Mouse (Mus musculus): ENCODE measurements at regions not wholly inside any gene's neighbourhood (a gene's known extent, or its start where the extent isn't known, plus 50 kb on each side); places are given as distances from the start of the nearest gene placed in this dataset.

DNA sequence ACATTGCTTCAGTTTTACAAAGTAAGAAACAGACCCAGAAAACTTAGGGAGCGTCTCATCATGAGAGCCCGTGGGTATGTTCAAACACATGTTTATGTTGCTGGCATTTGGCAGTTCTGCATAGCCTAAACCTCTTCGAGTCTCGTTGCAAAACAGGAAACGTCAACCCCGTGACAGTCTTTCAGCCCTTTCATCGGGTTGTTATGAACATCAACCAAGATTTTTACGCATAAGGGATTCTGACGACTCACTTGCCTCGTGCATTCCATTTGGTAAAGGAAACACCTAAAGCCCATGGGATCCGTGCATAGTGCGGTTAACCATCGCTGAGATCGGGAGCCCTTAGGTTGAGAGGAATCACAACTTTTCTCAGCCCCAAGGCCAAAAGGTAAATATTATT is 115.7 kb downstream of the Gpam start:
- no peak for DNase-seq

DNA sequence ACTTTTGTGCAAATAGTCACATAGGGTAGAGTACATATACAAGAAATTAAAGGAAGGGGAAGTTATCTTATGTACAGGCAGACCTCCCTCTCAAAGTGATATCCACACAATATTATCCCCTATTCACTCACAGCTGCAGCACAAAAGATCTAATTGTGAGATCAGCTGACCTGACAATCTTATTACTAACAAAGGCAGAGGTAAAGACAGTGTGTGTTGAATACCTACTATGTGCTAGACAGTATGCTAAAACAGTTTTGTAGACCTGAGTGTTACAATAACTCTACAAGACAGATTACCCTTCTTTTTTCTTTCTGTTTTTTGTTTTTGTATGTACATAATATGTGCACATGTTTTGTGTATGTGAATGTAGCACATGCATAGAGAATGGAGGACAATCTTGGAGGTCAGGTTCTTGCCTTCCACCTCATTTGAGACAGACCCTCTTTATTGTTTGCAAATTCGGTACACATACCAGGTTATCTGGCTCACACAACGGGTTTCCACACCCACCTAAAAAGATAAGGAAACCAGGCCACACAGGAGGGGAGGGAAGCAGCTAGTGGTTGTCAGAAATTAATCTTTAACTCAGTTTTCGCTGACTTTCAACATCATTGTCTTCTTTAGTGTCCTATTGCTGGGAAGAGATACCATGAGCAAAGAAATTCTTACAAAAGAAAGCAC is 118.4 kb downstream of the Gpam start:
- DNase-seq: no peak

DNA sequence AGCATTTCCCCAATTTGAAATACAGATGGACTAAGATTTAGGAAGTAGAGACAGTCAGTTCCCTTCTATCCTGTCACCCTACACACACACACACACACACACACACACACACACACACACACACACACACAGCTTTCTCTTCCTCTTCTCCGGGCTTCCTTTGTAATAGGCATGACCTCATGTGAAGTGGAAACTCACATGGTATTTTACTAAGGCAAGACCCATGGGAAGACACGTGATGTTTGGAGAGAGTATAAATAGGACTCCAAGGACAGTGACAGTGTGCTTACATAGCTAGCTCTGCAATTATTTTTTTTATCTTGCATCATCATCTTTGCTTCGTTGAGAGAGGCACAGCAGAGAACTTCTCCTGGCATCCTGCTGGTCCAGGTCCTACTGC is 137.1 kb downstream of the Gpam start:
- no peak for DNase-seq

DNA sequence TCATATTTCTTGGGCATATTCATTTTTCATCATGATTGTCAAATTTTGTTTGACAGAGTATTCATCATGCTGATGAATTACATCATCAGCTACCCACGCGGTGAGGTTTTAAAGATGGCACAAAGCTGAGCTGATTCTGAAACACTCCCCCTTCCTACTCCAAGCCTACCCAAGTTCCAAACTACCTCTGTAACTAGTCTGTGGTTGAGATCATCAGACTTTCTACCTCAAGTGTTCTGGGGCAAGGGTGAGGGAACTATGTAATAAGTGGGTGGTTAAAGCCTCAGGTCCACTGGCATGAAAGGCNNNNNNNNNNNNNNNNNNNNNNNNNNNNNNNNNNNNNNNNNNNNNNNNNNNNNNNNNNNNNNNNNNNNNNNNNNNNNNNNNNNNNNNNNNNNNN is 142.5 kb downstream of the Gpam start:
- no peak for DNase-seq

DNA sequence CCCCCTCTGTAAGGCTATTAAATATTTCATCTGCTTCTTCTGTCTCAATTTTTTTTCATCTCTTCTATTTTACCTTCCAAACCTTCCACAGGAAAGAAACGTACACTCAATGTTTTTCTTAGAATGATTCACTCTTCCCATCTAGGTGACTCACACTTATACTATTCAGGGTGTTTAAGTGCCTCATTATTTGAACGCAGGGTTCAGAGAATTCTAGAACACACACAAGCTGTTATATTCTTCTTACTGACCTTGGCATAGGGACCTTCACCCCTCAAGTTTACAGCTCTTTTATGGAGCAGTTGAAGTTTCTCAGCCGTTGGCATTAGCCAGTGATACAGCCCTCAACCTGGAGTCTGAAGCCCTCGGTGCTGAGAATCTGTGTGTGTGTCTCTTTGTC is 144.2 kb downstream of the Gpam start:
- DNase-seq: no peak

DNA sequence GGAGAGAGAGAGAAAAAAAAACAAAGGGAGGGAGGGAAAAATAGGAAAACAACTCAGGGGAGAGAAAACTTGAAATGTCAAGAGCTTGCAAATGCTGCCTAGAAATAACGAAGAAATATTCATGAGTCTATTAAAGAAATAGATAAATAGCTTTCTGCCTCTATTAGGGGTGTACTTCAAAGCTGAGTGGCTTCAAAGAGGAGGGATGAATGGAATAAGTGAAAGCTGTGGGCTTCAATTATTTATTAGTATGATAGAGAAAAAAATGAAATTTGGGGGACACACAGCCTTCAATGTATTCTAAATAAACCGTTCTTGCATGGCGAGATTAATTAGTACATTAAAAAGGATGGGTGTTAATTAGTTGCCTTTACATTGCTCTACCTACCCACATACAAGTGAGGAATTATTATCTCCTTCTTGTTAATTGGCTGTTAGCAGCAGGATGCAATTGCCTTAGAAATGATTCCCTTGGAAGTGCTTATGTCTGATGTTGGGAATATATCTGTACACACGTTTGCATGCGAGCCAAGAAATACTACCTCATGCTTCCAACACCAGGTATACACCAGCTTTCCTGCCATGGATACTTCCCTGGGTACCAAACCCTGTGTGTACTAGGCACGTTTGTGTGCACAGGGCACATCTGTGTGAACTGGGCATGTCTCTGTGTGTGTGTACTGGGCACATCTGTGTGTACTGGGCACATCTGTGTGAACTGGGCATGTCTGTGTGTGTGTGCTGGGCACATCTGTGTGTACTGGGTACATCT is 155.4 kb downstream of the Gpam start:
- DNase-seq: no peak

DNA sequence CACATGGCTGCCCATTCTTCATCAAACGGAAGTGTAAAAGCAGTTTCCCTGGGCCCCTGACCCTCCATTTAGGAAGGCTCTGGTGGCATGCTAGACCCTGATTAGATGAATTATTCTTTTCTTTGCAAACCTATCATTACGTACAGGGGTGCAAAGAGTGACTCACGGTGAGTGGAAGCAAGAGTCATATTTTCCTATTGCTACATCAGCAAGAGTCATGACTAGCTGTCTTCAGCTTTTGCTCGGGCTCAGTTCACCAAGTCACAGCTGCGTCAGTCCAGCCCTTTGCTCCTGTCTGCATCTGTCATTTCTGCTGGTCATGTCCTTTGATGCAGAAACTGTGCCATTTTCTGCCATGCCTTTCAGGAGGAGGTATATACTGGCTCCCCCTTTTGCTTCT is 168.7 kb downstream of the Gpam start:
- DNase-seq: peak; percentile 7

DNA sequence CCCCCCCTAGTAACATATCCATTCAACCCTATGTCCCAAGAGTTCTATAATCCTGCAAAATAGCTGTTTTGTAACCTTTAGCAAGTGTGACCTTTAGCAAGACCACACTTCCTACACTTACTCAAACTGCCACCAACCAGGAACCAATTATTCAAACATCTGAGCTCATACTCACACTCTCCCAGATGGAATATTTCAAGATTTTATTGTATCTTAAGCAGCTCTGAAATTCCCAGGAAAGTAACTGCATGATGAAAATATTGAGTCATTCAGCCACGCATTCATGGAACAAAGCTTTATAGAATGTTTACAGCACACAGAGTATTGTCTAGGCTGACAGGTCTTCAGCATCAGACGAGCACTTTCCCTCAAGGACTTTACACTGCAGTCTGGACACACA is 171.9 kb downstream of the Gpam start:
- DNase-seq: no peak

DNA sequence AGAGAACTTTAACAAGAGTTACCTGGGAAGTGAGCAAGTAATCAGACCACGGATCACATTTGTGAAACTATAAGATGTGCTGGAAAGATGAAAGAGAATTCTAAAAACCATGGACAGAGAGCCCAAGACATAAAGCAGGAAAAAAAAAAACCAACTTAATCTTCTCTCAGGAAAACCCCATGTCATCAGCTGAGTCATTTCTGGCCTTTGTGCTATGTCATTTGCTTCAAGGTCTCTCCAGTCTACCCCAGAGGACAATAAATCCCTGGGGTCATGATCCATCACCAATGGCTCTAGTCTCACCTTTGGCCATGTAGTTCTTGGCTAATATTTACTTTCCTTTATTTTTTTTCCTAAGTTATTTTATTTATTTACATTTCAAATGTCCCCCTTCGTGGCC is 174.5 kb downstream of the Gpam start:
- no peak for DNase-seq

DNA sequence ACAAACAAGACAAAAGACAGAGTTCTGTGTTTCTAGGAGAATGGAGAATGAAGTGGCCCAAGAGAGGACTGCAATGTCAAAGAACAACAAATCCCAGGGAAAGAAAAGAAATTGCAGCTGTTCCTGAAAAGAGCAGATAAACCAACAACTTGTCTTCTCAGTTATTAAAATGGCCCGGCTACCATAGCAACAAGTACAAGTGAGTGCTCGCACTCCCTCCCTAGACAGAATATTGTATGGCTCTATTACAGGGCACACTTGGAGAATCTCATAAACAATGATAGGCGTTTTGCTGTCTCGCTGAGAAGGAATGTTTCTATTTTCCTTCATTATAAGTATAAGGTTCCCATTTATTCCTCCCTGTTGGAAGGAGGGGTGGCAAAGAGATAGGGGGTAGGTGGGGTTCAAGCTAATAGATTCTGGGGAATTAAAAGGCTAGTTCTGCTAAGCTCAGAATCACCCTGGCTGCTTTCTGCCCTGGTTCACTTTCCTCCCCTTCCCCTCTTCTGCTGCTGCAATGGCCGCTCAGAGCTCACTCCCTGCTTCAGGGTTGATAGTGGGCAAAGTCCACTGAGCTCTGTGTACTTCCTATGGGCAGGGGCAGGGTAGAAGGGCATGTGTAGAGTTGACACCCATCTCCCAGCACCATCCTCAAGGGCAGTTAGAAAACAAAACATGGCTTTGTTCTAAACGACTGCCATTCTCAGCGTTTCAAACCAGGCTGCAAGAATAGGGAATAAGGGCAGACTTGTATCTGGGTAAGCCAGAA is 178.5 kb downstream of the Gpam start:
- DNase-seq: no peak

DNA sequence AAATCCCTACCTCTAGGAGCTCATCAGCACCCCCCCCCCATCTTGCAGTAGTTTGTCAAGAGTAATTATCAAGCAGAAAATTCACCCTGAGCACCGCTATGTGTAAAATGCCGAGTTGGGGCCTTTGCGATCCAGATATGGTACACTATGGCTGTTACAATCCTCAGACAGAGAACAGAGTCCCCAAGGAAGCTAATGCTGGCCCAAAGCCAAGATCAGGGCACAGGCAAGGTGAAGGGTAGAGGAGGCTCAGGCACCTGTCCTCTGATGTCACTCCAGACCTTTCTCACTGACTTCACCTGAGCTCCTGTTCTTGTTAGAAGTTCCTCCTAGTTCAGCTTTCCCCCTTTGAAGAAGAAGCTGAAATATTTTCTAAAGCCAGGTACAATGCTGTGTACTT is 179.5 kb downstream of the Gpam start:
- no peak for DNase-seq

DNA sequence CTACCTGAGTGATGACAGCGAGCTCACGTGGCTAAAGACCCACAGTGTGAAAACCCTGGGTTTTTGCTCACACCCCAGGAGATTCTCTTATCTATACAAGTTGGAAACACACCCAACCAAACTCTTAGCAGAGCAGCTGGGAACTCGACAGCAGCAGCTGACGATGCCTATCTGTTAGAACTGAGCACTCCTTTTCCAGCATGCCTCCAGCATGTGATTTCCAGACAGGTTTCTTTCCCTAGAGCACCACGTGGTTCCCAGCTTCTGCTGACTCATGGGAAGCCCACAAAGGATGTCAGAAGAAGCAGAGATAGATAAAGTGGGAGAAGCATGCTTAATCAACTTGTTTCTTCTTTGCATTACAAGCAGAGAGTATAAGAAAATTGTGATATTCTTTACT is 194.5 kb downstream of the Gpam start:
- no peak for DNase-seq

DNA sequence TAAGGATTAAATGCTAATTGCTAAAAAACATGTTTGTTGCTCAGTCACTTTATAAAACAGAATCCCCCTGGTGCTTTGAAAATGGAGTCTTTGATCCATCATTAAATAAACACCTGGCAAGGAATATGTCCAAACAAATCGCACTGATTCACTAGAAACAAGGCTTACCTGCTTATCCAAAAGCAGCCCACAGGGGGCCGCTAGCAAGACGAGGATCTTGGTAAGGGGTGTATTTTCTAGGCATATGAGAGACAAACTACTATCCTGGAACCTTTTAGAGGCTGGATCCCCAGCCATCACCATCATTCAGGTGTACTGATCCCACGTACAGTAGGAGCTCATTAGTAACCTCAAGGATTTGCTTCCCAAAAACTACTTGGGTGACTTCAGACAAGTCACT is 201.2 kb downstream of the Gpam start:
- no peak for DNase-seq

DNA sequence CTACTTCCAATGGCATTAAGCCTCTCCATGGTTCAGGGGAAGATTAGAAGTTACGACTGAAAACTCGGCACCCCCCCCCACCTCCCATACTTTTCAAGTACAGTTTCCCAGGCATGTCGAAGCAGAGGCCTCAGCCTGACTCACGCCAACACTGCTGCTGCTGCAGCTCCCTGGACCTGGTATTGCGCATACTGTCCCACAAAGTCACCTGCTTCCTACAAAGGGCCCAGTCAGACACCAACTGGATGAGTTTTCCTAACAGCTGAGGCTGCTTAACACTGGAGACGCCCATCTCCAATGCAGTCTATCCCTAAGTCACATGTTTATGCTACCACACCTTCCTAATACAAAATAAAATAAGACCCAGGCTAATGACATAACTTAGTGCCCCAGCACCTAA is 207.4 kb downstream of the Gpam start:
- no peak for DNase-seq

DNA sequence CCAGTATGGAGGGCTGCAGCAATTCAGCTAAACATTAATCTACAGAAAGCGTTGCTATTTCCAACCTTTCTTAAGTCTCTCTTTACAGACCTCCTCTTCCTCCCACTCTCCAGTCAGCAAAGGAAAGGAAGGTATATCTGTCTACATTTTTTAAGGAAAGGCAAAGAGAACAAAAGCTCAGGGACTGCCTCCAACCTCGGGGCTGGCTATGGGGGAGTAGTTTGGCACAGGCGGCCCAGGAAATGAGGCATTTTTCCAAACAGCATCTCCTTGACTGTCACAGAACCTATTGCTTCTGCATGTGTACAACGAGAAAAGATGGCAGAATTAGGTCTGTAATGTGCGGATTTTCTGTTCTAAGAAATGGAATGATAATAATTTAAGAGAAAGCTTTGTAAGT is 233.4 kb downstream of the Gpam start:
- DNase-seq: no peak

DNA sequence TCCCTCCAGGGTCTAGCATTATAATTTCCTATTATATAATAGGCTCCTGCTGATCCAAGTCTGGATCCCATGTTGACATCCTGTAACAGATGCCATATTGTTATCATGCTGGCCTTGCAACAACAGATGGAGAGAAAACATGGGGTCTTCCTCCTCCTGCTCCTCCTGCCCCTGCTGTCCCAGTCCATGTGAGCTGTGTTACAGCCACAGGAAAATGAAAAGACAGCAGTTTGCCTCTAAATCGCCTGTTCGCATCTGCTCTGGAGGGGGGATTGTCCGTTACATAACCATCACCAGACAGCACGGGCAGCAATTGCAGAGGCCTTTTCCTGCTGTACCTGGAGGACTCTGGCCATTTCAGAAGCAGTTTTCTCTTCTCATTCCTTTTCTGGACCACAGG is 260.0 kb downstream of the Gpam start:
- DNase-seq: no peak

DNA sequence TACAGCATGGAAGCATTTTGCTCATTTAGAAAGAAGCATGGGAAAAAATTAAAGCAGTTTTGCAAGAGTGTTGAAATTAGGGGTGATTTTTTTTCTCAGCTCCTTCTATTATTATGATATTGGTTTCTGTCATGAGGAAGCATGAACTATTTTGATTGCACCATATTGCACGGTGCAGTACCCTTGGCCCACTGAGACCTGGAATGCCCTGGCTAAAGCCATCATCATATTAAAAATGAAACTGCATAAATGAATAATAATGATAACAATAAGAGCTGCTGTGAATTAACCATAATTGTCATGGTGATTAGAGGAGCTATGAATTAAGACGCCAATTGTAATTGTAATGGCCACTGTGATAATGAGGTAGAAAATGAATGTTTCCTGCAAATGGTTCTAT is 271.8 kb downstream of the Gpam start:
- no peak for DNase-seq

DNA sequence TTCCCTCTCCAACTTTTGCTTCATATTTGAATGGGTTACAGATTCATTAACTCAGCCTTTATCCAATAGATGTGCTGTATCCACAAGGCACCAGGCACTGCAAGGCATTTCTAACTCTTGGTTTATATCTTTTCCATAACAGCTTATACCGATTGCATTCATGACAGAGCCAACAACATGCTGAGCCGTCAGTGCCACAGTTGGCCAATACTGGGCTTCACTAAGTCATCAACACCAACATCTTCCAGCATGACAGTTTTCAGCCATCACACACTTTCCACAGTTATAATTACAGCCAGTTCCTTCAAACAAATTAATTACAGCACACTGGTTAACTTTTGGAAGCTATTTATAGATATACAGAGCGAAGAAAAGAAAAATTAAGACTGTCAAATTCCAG is 288.8 kb downstream of the Gpam start:
- no peak for DNase-seq

DNA sequence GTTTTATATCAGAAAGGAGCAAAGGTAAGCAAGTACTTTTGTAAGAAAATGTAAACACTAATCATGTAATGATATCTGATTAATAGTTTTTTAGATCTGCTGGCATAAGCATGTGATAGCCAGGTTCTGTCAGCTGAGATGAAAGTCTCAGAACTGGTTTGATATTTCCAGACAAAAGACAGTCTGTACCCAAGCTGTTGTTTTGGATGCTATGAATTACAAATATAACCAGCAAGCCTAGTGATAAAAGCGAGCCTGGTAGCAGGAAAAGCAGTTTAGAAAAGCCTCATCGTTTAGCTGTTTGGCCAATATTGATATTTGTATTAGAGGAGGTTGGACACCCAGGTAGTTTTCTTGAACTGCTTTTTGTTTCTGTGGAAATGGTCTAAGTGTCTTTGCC is 290.6 kb downstream of the Gpam start:
- no peak for DNase-seq

DNA sequence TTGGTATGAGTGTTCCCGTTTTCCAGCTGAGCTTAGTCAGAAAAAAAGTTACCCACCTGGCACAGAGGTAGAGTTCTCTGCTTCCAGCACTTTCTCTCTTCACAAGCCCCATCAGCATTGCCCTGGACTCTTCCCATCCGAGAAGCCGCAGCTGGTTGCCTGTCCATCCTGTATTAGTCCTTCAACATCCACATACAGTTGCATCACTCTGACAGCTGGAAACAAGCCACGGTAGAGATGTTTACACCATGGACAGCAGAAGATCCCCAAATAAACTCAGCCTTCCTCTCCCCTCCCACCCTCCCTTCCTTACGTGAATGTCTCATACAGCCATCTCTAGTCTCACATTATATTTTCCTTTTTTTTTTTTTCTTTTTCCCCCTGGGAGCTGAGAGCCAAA is 304.9 kb downstream of the Gpam start:
- DNase-seq: no peak

DNA sequence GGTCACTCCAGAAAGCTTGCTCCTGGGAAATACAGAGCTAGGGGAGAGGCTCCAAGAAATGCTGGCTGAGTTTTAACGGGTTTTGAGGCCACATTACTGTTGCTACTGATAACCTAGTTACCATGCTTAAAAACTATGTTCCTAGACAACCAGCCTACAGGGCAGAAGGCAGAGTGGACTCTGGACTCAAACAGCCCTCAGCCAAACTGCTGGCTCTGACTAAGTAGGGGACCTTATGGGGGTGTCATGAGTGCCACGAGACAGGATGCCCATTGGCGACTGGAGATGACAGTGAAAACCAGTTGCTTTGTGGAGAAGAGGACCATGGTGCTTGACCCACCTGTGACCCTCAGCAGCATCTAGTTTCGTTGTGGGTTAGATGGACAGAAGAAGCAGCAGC is 306.5 kb downstream of the Gpam start:
- DNase-seq: peak; percentile 3

DNA sequence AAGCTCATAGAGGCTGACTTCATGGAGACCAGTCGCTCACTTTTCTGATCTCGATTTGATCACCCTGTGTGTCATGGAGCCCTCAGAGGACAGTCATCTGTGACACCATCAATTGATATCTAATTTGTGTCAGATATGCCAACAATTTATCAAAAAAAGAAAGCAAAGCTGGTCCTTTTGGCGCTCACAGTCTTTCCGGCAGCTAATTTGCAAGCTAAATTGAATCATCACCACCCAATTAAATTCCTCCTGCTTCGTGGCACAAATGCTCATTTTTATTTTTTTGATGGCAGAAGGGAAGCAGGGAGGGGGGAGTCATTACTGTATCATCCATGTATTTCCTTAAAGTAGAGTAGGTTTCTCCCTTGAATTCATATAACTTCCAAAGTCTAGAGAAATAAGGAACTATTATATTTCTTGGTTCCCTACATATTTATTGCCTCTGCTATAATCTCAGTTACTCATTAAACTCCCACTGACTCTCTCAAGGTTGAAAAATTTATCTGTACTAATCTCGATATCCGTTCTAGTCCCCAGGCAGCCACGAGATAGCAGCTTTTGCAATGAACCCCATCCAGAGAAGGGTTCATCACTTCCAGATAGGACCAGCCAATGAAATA is 325.8 kb downstream of the Gpam start:
- no peak for DNase-seq

DNA sequence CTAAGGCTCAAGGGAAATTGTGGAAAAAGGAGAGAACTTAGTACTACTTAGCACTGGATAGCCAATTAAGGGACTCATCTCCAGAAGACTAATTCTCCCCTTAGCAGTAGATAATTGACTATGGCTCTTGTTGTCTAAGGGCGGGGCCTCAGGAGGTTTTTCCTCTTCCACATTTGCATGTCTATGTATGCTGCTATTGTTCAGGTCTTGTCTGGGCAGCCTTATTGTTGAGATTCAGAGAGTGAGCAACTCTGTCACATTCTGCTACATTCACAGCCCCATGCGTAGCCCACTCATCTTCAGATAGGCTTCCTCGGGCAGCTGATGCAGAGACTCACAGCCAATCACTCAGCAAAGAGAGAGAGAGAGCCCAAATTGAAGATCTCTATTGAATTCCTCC is 339.9 kb downstream of the Gpam start:
- DNase-seq: no peak

Measured in adrenal gland, postnatal 14 days (tissue).